Mouse (Mus musculus): ENCODE results near the gene Prkca. TPM values are rescaled to one million over a fixed set of nuclear protein-coding genes. Genes with fewer than 3 reads are reported as not detected.

Gene Prkca
- total RNA-seq, 4 experiments from 2014 or later = 201 to 232 (median 220) TPM

- DNase-seq (ENCODE audit: low spot score in 2 of 2) = no peak
Observed at GRCm38 (mm10) chr11:108299913-108300312, 43.8 kb downstream of the Prkca start.

- no peak for DNase-seq (ENCODE audit: low spot score in 2 of 2)
Observed at GRCm38 (mm10) chr11:108297956-108298355, 45.8 kb downstream of the Prkca start.

- no peak for DNase-seq (ENCODE audit: low spot score in 2 of 2)
Observed at GRCm38 (mm10) chr11:108295373-108295772, 48.4 kb downstream of the Prkca start.

- DNase-seq (ENCODE audit: low spot score in 2 of 2) = no peak
Observed at GRCm38 (mm10) chr11:108294305-108294813, 49.4 kb downstream of the Prkca start.

GRCm38 (mm10) chr11:108293843-108294242 is 49.9 kb downstream of the Prkca start:
- no peak for DNase-seq (ENCODE audit: low spot score in 2 of 2)

GRCm38 (mm10) chr11:108289192-108289591 is 54.5 kb downstream of the Prkca start:
- DNase-seq (ENCODE audit: low spot score in 2 of 2) = no peak

GRCm38 (mm10) chr11:108287321-108287720 is 56.4 kb downstream of the Prkca start:
- no peak for DNase-seq (ENCODE audit: low spot score in 2 of 2)

GRCm38 (mm10) chr11:108285046-108285445 is 58.7 kb downstream of the Prkca start:
- no peak for DNase-seq (ENCODE audit: low spot score in 2 of 2)

- no peak for DNase-seq (ENCODE audit: low spot score in 2 of 2)
Observed at GRCm38 (mm10) chr11:108282850-108283459, 60.8 kb downstream of the Prkca start.

GRCm38 (mm10) chr11:108279748-108280373 is 63.9 kb downstream of the Prkca start:
- no peak for DNase-seq (ENCODE audit: low spot score in 2 of 2)

GRCm38 (mm10) chr11:108277096-108277495 is 66.6 kb downstream of the Prkca start:
- DNase-seq (ENCODE audit: low spot score in 2 of 2) = no peak

GRCm38 (mm10) chr11:108276148-108276547 is 67.6 kb downstream of the Prkca start:
- no peak for DNase-seq (ENCODE audit: low spot score in 2 of 2)

GRCm38 (mm10) chr11:108274046-108274445 is 69.7 kb downstream of the Prkca start:
- no peak for DNase-seq (ENCODE audit: low spot score in 2 of 2)

GRCm38 (mm10) chr11:108273415-108273965 is 70.2 kb downstream of the Prkca start:
- DNase-seq (ENCODE audit: low spot score in 2 of 2) = no peak

- no peak for DNase-seq (ENCODE audit: low spot score in 2 of 2)
Observed at GRCm38 (mm10) chr11:108272601-108273414, 70.9 kb downstream of the Prkca start.

- no peak for DNase-seq (ENCODE audit: low spot score in 2 of 2)
Observed at GRCm38 (mm10) chr11:108271305-108271704, 72.4 kb downstream of the Prkca start.

- DNase-seq (ENCODE audit: low spot score in 2 of 2) = no peak
Observed at GRCm38 (mm10) chr11:108269516-108269915, 74.2 kb downstream of the Prkca start.

GRCm38 (mm10) chr11:108268421-108269322 is 75.1 kb downstream of the Prkca start:
- no peak for DNase-seq (ENCODE audit: low spot score in 2 of 2)

GRCm38 (mm10) chr11:108267825-108268224 is 75.9 kb downstream of the Prkca start:
- no peak for DNase-seq (ENCODE audit: low spot score in 2 of 2)

- DNase-seq (ENCODE audit: low spot score in 2 of 2) = no peak
Observed at GRCm38 (mm10) chr11:108267066-108267465, 76.7 kb downstream of the Prkca start.

GRCm38 (mm10) chr11:108263868-108264267 is 79.9 kb downstream of the Prkca start:
- DNase-seq (ENCODE audit: low spot score in 2 of 2) = no peak
